Mouse (Mus musculus): ENCODE measurements at regions not wholly inside any gene's neighbourhood (a gene's known extent, or its start where the extent isn't known, plus 50 kb on each side); places are given as distances from the start of the nearest gene placed in this dataset.

DNA sequence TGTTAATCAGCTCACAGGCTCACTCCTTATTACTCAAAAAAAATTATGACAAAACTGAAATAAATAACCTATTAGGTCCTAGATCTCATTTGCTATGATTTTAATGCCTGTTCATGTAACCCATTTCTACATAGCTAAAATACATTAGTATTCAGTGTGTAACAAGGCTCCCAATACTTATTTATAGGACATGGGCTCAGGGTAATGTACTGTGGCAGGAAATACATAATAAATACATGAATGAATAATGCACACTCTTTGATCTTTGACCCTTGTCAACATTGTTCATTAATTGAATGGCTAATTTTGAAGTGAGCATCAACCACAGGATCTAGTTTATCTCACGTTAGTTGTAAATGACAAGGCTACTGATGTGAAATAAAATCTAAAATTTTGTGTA lies 340.4 kb upstream of the Tecrl start:
- no peaks in the 10 kb centered on the region for H3K27me3 ChIP-seq (ENCODE audit: control insufficient read depth, insufficient read depth, low read length)
- H3K27ac ChIP-seq = no peak overlapping the region
- H3K9ac ChIP-seq (ENCODE audit: low read depth, low read length) = no peak overlapping the region
- 68% methylated on average over 1 of the region's 1 CpGs for WGBS
- no peak for DNase-seq
- no peaks in the 10 kb centered on the region for H3K36me3 ChIP-seq (ENCODE audit: control insufficient read depth, insufficient read depth, low read length)
- no peaks in the 10 kb centered on the region for H3K4me1 ChIP-seq (ENCODE audit: control insufficient read depth, insufficient read depth, low read length)
- no peaks in the 10 kb centered on the region for H3K79me2 ChIP-seq (replicated peaks; ENCODE audit: control insufficient read depth, insufficient read depth, low read length)
- TF ChIP-seq EP300 (IDR thresholded peaks at IDR 0.05; ENCODE audit: insufficient read depth, low read depth, low read length) (no peak), POLR2A (IDR thresholded peaks at IDR 0.05; ENCODE audit: insufficient read depth, low read depth, low read length) (no peak), CTCF (IDR thresholded peaks at IDR 0.05) (no peak)
- intact Hi-C loops (cut with DNase I) = no loop called here
- no peak overlapping the region for H3K4me3 ChIP-seq

- DNase-seq = no peak
- intact Hi-C loops (cut with DNase I) = no loop called here
- no peak overlapping the region for H3K4me3 ChIP-seq
- no peaks in the 10 kb centered on the region for H3K4me1 ChIP-seq (ENCODE audit: control insufficient read depth, insufficient read depth, low read length)
- H3K9ac ChIP-seq (ENCODE audit: low read depth, low read length) = no peak overlapping the region
- no peaks in the 10 kb centered on the region for H3K79me2 ChIP-seq (replicated peaks; ENCODE audit: control insufficient read depth, insufficient read depth, low read length)
- H3K36me3 ChIP-seq (ENCODE audit: control insufficient read depth, insufficient read depth, low read length) = no peaks in the 10 kb centered on the region
- no peaks in the 10 kb centered on the region for H3K27me3 ChIP-seq (ENCODE audit: control insufficient read depth, insufficient read depth, low read length)
- TF ChIP-seq POLR2A (IDR thresholded peaks at IDR 0.05; ENCODE audit: insufficient read depth, low read depth, low read length) (no peak), CTCF (IDR thresholded peaks at IDR 0.05) (no peak), EP300 (IDR thresholded peaks at IDR 0.05; ENCODE audit: insufficient read depth, low read depth, low read length) (no peak)
- H3K27ac ChIP-seq = no peak overlapping the region
Measured at GRCm38 (mm10) chr5:83692286-83692685, 337.3 kb upstream of the Tecrl start.

GRCm38 (mm10) chr5:83678373-83678772 lies 323.4 kb upstream of the Tecrl start:
- TF ChIP-seq CTCF (IDR thresholded peaks at IDR 0.05) (no peak), POLR2A (IDR thresholded peaks at IDR 0.05; ENCODE audit: insufficient read depth, low read depth, low read length) (no peak), EP300 (IDR thresholded peaks at IDR 0.05; ENCODE audit: insufficient read depth, low read depth, low read length) (no peak)
- WGBS = 64% methylated on average over 6 of the region's 6 CpGs

DNA sequence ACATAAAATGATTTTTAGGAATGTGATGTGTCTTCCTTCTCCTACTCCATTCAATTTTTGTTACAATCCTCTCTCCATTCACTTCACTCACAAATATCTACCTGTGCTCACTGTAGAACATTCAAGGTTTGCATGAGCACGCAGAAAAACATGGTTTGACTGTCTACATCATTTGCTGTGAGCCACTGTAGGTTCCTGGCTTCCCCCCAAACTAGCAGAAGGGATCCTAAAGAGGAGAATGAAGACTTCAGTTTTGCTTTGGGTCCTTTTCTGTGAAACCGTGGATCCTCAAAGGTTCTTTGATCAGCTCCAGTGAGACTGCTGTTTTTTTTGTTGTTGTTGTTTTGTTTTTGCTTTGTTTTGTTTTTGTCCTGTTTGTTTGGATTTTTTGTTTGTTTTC lies 304.1 kb upstream of the Tecrl start:
- DNase-seq = no peak
- TF ChIP-seq EP300 (IDR thresholded peaks at IDR 0.05; ENCODE audit: insufficient read depth, low read depth, low read length) = no peak
- no peak for TF ChIP-seq POLR2A (IDR thresholded peaks at IDR 0.05; ENCODE audit: insufficient read depth, low read depth, low read length)
- TF ChIP-seq CTCF (IDR thresholded peaks at IDR 0.05) = no peak
- H3K27ac ChIP-seq = no peak overlapping the region
- no peak overlapping the region for H3K9ac ChIP-seq (ENCODE audit: low read depth, low read length)
- H3K4me1 ChIP-seq (ENCODE audit: control insufficient read depth, insufficient read depth, low read length) = no peaks in the 10 kb centered on the region
- no peaks in the 10 kb centered on the region for H3K36me3 ChIP-seq (ENCODE audit: control insufficient read depth, insufficient read depth, low read length)
- intact Hi-C loops (cut with DNase I) = no loop called here
- no peak overlapping the region for H3K4me3 ChIP-seq
- WGBS = 59% methylated on average over 2 of the region's 2 CpGs
- no peaks in the 10 kb centered on the region for H3K79me2 ChIP-seq (replicated peaks; ENCODE audit: control insufficient read depth, insufficient read depth, low read length)
- H3K27me3 ChIP-seq (ENCODE audit: control insufficient read depth, insufficient read depth, low read length) = no peaks in the 10 kb centered on the region

More at GRCm38 (mm10) chr5:83678373-83678772, 323.4 kb upstream of the Tecrl start:
- Histone ChIP-seq H3K27ac (no peak overlapping the region), H3K4me3 (no peak overlapping the region), H3K4me1 (ENCODE audit: control insufficient read depth, insufficient read depth, low read length) (no peaks in the 10 kb centered on the region), H3K36me3 (ENCODE audit: control insufficient read depth, insufficient read depth, low read length) (no peaks in the 10 kb centered on the region), H3K79me2 (replicated peaks; ENCODE audit: control insufficient read depth, insufficient read depth, low read length) (no peaks in the 10 kb centered on the region), H3K27me3 (ENCODE audit: control insufficient read depth, insufficient read depth, low read length) (no peaks in the 10 kb centered on the region), H3K9ac (ENCODE audit: low read depth, low read length) (no peak overlapping the region)
- intact Hi-C loops (cut with DNase I) = no loop called here
- no peak for DNase-seq

DNA sequence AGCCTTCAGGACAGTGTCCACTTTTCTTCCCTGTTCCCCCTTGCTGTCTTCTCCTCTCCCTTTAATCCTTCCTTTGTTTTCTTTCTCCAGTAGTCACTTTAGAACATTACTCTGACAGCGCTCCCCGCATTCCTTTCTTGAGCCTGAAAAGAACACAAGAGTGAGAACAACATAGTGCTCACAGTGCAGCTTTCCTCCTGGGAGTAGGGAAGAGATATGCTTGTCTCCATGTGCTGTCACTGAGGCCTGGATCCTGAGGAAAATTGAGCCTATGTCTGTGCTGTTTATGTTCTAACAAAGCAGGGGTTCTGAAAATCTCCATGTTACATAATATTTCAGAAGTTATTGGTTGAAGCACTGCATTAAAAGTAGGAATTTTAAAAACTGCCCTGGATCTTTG lies 296.3 kb upstream of the Tecrl start:
- intact Hi-C loops (cut with DNase I) = no loop called here
- TF ChIP-seq CTCF (IDR thresholded peaks at IDR 0.05) (no peak), POLR2A (IDR thresholded peaks at IDR 0.05; ENCODE audit: insufficient read depth, low read depth, low read length) (no peak), EP300 (IDR thresholded peaks at IDR 0.05; ENCODE audit: insufficient read depth, low read depth, low read length) (no peak)
- Histone ChIP-seq H3K27ac (no peak overlapping the region), H3K4me3 (no peak overlapping the region), H3K9ac (ENCODE audit: low read depth, low read length) (no peak overlapping the region), H3K36me3 (ENCODE audit: control insufficient read depth, insufficient read depth, low read length) (no peaks in the 10 kb centered on the region), H3K79me2 (replicated peaks; ENCODE audit: control insufficient read depth, insufficient read depth, low read length) (no peaks in the 10 kb centered on the region), H3K27me3 (ENCODE audit: control insufficient read depth, insufficient read depth, low read length) (no peaks in the 10 kb centered on the region), H3K4me1 (ENCODE audit: control insufficient read depth, insufficient read depth, low read length) (no peaks in the 10 kb centered on the region)
- no peak for DNase-seq
- WGBS = 23% methylated on average over 2 of the region's 2 CpGs

DNA sequence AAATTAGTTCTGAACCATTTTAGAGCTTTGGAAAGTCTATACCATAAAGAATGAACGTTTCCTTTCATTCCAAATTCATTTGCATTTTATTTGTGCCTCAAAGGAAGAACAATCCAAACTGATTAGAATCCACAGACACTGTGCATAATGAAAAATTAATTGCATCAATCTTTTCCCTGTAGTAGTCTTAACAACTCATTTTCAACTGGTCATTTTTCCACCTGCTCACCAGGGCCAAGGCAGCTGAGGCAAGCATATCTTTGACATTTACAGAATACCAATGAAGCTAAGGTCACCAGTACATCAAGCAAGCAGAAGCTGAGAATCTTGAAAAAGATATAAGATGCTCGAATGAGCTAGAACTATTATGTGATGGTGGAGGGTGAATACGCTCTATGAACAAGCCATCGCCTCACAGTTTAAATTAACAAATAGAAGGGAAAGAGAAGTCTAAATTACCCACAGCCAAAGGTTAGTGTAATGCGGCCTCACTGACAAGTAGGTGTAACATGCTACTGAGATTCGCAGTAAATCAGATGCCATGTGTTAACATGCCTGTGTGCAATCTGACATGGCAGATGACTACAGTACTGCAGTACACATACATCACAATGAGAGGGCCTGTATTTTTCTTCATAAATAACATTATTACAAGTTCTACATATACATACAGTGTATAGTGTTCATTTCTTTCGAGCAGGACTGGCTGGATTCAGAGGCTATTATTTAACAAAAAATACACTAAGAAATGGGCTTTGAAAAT lies 267.8 kb upstream of the Tecrl start:
- DNase-seq = no peak
- intact Hi-C loops (cut with DNase I) = no loop called here
- H3K36me3 ChIP-seq (ENCODE audit: control insufficient read depth, insufficient read depth, low read length) = no peaks in the 10 kb centered on the region
- no peak overlapping the region for H3K27ac ChIP-seq
- no peaks in the 10 kb centered on the region for H3K4me1 ChIP-seq (ENCODE audit: control insufficient read depth, insufficient read depth, low read length)
- H3K79me2 ChIP-seq (replicated peaks; ENCODE audit: control insufficient read depth, insufficient read depth, low read length) = no peaks in the 10 kb centered on the region
- 76% methylated on average over 7 of the region's 7 CpGs for WGBS
- no peak overlapping the region for H3K9ac ChIP-seq (ENCODE audit: low read depth, low read length)
- TF ChIP-seq CTCF (IDR thresholded peaks at IDR 0.05) = no peak
- TF ChIP-seq POLR2A (IDR thresholded peaks at IDR 0.05; ENCODE audit: insufficient read depth, low read depth, low read length) = no peak
- no peak for TF ChIP-seq EP300 (IDR thresholded peaks at IDR 0.05; ENCODE audit: insufficient read depth, low read depth, low read length)
- H3K4me3 ChIP-seq = no peak overlapping the region
- H3K27me3 ChIP-seq (ENCODE audit: control insufficient read depth, insufficient read depth, low read length) = no peaks in the 10 kb centered on the region
